Mouse (Mus musculus): ENCODE measurements around the gene Krt1.

Krt1 gene

DNA sequence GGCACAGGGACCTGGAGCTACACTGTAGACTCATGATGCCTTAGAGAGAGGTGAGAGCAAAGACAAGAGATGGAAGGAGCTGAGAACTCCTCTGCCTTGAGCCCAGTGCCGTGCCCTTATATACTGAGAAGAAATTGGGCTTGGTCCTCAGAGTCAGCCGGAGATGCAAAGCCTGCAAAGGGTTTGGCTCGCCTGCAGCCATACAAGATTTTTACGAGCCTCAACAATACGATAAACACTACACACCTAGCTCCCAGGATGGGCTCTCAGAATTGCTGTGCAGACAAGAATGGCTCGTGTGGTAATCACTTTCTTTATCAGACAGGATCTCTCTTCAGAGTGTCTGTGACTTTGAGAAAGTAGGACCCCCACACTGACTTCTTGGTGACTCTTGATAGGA, at the start of gene Krt1:
Gene Krt1, minus strand, starts transcription at position 101 of the 400 bp plus-strand sequence.
- WGBS: 89% methylated on average over 6 of the region's 6 CpGs

DNA sequence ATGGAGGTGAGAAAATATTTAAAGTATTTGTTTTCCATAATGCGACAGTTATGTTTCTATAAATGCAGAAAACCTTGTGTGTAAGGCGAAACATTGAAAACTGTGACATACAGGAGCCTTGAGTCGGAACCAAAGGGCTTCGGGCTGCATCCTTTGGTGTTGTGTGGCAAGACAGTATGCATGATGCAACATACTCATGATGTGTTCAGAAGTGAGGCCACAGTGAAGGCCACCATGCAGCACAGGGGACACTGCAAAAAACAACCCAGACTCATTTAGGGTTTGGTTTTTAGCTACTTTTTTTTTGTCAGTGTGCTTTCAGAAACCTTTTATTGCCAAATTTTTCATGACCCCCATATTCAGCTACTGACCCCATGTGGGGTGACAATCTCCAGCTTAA, 44.6 kb upstream of the Krt1 start:
- 92% methylated on average over 4 of the region's 4 CpGs for WGBS

DNA sequence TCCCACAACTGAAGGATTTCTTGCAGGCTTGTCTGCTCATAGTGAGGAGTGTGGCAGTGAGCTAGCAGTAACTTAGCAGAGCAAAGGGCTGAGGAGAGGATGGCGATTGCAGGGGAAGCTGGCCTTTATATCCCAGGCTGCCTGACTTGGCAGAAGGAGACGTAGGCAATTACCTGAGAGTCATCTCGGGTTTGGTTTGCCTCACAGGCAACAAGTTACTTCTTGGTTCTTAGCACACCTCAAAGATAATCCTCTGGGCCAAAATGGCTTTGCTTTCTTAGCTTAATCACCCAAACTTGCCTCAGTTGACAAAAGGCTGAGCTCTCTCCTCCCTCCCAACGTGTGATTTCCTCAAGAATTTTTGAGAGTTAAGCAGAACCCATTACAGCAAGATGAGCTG, 42.2 kb upstream of the Krt1 start, which contains the start of gene Krt76:
Gene Krt76, minus strand, starts transcription at position 101 of the 400 bp plus-strand sequence.
- WGBS: 76% methylated on average over 4 of the region's 4 CpGs

DNA sequence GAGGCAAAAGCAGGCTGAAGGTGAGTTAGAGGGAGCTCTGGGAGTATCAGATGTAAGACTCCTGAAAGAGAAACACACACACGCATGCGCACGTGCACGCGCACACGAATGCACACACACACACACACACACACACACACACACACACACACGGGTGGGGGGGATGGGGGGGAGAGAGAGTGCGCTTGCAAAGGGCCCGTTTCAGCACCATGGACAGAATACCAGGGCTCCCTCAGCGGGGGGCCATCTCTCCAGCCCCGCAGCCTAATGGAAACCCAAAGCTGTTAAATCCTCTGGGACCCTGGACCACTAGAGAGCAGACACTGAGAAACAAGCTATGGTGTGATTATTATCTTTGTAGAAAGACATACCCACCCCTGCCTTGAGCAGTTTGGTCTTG, 29.2 kb upstream of the Krt1 start:
- 39% methylated on average over 11 of the region's 11 CpGs for WGBS

DNA sequence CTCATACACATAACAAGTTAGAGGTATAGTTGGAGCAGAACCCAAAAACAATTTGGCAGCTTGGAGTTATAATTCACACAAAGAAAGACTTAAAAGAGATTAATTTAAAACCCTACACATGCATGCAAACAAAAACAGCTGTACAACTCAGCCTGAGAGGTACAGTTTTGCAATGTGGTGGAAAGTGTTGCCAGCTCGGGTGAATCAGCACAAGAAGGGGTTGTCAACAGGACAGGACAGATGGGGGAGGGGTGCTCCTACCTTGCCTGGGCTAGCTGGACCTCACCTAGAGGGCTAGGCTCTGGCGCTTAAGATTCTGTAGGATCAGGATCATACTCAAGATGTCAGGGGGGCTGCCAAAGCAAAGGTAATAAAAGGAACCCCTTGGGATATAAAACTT, 27.4 kb upstream of the Krt1 start:
- 74% methylated on average over 2 of the region's 2 CpGs for WGBS

DNA sequence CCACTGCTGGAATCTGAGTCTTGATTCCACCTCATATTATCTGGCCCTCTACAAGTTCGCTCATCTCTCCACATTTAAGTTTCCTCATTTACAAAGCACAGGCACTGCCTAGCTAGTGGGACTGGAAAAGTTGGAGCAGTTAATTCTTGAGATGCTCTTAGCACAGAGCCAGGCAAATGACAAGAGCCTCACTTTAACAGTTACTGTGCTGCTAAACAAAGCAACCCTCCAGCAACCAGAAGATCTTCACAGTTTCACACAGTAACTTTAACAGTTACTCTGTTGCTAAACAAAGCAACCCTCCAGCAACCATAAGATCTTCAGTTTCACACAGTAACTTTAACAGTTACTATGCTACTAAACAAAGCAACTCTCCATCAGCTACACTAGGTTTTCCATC, 23.8 kb upstream of the Krt1 start:
- WGBS: 59% methylated on average over 1 of the region's 1 CpGs

DNA sequence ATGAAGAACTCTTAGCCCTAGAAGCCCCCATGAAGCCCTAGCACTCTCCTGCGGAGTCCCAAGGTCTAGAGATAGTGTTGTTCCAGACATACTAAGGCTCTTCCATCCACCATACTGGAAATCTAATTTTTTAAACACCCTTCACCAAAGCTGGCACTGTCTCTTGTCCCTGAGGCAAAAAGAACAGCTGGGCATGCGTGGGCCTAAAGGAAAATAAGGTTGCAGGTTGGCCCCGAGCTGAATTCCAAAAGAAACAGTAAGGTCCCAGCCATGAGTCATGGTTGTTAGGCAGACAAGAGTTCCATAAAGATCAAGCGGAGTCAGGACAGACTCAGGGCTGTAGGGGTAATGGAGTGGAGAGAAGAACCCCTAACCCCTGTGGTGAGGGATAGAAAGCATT, 22.6 kb upstream of the Krt1 start:
- 67% methylated on average over 4 of the region's 4 CpGs for WGBS

DNA sequence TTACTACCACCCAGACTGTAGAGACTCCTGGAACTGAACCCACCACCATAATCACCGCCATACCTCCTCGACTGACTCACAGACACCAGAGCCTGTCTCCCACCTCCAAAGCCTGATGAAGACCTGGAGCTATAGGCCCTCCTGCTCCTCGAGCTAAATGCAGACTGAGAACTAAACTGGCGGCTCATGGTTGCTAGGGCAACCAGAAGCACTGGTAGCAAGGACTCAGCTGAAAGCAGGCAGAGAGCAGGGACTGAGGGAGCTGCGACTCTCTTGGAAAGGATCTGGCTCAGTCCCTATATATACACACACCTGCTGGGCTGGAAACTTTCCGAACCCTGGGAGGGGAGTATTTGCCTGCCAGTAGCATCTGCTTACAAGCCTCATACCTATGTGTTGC, 18.8 kb upstream of the Krt1 start, which contains the start of gene Krt77:
Gene Krt77, minus strand, starts transcription at position 275 of the 400 bp plus-strand sequence.
- 8% methylated on average over 6 of the region's 6 CpGs for WGBS

DNA sequence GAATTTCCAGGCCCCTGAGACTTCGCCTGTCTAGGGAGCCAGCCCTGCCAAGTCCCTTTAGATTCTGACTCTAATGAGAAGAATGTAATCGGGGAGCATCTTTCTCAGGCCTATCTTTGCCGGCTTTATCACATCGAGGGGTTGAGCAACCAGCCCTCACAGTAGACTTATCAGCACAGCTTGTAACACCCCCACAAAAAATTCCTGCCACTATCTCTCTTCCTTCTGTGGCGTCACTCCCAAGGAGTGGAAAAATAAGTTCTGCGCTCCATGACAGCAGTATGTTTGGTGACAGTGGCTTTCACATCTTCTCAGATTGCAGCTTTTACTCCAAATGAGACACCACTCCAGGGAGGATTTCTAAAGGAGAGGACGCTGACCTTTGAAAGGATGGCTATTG, 16.2 kb upstream of the Krt1 start:
- WGBS: 43% methylated on average over 7 of the region's 7 CpGs

DNA sequence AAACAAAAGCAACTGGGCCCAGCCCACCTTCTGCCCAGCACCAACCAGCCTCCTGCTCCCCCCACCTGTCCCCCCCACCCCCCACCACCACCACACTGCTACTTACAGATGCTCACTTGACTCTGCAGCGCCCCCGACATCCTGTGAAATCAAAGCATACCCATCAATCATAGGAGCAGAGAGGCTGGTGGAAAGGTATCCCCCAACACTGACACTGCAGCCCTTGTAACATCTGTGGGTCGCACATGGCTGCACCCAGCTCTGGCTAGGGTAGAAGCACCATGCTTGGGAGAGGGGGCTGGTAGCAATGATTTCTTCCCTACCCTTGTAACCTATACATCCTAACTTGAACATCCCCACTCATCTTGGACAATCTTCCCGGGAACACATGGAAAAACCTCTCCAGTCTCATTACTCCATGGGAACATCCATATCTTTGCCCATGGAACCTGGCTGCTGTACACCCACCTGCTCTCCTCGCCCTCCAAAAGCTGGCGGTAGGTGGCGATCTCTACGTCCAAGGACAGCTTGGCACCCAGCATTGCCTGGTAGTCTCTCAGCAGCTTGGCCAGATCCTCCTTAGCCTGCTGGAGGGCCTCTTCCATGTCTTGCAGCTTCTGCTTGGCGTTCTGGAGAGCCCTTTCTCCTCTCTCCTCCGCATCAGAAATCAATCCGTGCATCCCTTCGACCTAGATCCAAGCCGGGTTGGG, 10.0 kb upstream of the Krt1 start:
- WGBS: 63% methylated on average over 13 of the region's 13 CpGs

DNA sequence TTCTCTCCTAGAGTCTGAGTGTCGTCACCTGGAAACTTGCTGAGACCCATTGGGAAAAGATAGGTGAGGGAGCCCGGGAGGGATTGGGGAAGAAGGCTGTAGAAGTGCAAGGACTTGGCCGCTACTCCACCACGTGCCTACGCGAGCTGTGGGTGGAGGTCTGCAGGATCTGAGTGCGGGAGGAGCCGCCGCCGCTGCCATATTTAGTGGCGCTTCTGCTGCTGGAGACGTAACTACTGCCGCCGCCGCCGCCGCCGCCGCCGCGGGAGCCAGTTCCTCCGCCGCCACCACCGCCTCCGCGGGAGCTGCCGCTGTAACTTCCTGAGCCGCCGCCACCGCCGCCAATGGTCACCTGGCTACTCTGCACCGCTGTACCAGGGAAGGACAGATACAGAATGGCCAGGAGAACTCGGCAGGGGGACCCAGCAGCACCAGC, 9.2 kb upstream of the Krt1 start:
- WGBS: under 1% methylated on average over 33 of the region's 33 CpGs

DNA sequence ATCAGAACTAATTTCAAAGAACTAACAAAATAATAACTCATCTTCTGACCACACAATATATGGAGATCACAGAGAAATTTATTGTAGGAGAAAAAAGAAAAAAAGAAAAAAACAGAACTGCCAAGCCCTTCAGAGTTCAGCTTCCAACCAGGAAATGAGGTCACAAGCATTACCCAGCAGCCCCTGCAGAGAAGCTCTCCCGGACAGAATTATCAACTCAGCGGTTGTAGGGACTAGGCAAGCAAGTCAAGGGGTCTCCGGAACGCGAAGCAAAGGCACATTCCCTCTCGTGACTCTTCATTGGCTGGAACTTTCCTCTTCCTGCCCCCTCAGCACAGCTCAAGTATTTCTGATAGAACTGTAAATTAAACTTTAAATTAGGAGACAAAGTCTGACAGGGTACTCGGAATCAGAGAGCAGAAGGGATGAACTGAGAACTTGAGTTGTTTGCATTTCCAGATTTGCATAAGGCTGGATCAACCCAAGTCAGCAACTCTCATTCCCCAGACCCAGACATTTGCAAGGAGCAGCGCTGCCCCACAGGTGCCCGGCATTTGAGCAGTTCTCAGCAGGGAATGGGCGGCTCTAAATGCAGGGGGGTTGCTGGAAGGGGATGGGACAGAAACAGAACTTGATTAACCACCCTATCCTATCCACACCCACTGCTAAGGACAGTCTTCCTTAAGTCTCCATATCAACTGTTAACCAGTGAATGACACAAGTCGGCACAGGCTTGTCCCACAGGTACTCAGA, 8.3 kb upstream of the Krt1 start:
- WGBS: 43% methylated on average over 11 of the region's 11 CpGs

DNA sequence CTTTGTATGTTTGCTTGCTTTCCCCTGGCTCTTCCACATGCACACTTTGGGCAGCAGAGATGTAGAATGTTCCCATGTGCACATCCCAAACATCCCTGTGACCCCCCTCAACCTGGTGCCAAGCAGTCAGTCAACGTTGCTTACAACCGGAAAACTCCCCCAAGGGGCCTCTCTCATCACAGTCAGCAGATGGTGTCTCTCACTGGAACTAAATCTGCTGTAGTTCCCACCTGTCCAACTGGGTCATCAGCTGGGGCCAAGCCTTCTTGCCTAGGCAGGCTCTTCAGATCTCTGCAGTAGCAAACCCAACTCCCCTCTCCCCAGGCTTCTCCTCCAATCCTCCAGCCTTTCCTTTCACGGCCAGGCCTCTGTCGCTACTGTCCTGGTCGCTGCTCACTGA, 6.1 kb upstream of the Krt1 start:
- 68% methylated on average over 5 of the region's 5 CpGs for WGBS

DNA sequence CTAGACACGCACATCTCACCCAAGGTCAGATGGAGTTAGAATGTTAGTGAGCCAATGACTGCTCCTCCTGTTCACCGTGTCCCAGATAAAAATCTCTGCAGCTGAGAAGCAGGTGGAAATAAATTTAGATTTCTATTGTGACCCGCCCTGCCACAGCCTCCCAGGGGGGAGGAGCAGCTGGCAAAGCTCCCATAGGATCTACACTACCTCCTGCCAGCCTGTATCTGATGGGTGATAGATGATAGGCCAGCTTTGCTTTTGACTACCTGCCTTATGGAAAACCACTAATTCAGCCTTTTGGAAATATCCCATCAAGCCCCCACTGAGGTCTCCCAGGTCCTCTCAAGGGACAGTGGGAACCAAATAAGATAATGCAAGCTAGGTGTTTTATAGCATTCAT, 5.1 kb upstream of the Krt1 start:
- 65% methylated on average over 3 of the region's 3 CpGs for WGBS

DNA sequence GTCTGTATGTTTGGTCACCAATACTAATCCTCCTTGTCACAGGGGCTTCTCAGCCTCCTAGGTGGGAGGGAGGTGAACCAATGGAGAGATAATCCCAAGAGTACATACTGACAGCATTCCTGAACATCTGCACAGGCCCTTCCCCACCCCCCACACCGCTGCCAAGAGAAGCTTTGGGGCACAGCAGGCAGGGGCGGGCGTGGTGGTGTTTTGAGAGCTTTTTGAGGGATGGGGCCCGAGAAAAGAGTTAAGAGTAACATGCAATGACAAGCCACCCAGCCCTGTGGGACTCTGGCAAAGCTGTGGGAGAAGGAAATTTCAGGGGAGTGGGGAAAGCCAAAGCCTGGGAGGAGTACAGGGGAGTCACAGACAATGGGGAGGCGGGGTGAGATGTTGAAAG, 3.7 kb upstream of the Krt1 start:
- WGBS: 39% methylated on average over 5 of the region's 5 CpGs

DNA sequence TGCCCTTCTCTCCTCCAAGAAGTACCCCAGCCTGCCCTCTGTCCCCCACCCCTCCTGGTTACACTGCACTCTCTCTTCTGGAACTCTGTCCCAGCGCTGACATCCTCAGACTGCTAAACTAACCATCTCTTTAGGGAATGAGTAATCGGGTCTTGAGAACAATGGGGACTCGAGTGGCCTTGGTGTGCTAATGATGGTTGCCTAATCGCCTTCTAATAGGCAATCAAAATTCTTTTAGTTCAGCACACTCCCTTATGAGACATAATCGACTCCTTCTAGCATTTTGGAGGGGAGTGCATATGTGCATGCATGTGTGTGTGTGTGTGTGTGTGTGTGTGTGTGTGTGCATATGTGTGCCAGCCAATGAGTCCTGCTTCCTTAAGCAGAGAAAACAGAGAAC, 2.0 kb upstream of the Krt1 start:
- 43% methylated on average over 5 of the region's 5 CpGs for WGBS

DNA sequence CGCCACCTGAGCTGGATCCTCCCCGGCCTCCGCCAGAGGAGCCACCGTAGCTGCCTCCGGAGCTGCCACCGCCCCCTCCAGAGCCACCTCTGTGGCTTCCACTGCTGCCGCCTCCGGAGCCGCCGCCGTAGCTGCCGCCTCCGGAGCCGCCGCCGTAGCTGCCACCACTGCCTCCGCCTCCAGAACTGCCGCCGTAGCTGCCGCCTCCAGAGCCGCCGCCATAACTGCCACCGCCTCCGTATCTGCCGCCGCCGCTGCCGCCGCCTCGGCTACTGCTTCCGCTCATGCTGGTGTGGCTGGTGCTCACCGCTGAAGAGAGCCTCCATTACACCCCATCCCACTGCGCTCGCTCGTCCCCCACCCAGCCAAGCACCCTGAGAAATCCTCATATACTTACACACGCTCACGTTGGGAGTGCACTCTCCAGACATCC, 4.6 kb downstream of the Krt1 start:
- WGBS: under 1% methylated on average over 35 of the region's 37 CpGs

DNA sequence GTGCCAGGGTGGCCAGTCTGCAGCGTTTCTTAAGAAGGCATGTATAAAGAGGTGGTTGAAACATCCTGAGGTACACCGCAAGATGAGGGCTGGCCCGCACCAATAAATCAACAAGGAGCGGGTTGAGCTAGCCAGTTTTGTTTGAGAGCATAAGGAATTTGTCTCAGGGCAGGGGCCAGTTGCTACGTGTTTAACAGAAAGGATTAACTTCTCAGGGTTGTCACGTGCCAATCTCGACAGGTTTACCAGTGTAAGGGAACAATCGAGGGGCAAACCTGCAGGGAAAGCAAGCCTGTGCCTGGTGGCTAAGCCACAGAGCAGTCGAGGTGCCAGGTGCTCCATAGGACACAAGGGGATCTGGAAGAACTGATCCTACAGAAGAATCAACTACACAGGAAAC, 7.4 kb downstream of the Krt1 start:
- 83% methylated on average over 9 of the region's 9 CpGs for WGBS

DNA sequence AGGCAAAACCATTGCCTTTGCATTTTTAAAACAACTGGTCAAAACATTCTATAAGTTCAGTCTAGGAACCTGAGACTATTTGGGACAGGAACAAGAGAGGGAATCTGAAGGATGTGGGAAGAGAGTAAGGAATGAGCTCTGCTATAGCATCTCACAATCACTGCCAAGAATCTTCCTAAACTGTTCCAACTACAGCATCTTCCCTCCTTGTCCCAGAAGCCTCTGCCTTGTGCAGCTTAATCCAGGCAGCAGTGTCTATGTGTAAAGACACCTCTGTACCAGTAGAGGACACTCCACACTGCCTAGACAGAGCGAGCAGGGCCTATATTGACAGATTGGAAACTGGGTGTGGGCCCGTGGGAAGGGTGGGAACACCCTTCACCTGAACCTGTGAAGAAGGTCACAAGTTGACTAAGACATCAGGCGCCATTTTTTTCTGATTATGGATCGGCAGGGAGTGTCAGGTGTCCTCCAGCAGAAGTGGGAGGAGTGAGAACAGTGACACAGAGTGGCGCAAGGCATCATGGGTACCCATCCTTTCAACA, 15.7 kb downstream of the Krt1 start:
- 63% methylated on average over 5 of the region's 5 CpGs for WGBS

DNA sequence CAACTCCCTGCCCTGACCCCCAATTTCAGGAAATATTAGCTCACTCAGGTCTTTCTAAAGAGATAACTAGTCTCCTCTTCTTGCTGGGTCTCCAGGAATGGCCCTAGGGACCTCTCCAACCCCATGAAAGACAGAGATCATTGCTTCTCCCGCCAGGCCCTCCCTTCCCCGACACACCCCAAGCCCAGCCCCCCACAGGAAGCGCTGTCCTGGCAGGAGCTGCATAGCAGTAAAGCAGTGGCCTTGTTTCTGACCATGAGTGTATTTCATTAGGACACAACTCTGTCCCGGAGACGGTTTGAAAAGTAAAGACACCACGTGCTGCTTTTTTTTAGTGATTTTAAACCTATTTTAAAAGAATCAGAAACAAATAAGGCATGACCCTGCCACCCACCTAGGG, 17.5 kb downstream of the Krt1 start:
- 73% methylated on average over 6 of the region's 6 CpGs for WGBS

DNA sequence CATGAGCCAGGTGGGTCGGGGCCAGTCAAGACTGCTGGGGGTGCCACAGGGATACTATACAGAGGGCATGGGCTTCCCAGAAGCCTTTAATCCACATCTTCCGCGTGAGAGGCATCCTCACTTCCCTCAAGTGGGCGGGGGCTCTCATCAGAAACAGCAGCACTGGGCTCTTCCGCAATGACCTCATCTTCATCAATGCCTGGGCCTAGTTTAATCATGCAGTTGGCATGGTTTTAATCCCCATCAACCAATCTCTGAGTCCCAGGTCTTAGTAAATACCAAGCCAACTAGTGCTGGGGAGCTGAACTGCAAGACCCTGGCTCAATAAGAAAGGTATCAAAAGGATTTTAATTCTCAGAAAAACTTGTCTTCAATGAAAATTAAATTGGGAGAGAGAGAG, 21.2 kb downstream of the Krt1 start:
- 73% methylated on average over 5 of the region's 5 CpGs for WGBS

DNA sequence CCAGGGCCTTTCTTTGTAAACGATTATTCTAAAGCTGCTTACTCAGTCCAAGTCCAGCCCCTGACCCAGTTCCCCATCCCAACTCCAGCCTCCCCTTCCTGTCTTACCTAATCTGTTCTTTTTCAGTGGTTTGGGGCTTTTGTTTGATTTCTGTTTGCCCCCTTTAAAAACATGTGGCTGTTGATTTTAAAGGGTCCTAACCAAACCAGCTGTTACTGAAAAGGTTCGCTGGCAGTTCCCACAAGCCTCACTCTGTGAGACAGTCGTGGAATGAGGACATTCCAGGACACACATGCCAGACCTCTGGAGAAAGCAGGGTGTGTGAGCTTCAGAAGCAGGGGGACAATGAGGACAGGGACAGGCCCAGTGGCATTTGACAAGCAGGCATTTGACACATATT, 28.8 kb downstream of the Krt1 start:
- 48% methylated on average over 3 of the region's 3 CpGs for WGBS

DNA sequence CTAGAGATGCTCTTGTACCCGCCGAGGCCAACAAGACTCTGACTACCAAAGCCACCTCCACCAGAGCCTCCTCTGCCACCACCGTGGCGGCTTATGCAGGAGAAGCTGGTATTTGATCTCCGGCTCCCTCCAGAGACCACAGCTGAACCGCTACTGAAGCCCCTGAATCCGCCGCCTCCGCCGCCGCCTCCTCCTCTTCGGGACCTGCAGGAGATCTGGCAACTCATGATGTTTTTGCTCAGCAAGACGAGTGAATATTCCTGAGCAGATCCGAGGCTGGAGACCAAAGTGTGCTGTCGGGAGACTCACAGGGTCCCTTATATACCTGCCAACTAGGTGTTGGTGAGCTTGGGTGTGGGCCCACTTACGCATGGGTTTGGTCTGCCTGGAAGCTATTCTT, 32.7 kb downstream of the Krt1 start, which contains the start of gene Krt2:
Gene Krt2, minus strand, starts transcription at position 295 of the 400 bp plus-strand sequence.
- WGBS: 89% methylated on average over 16 of the region's 16 CpGs

Data from cerebral cortex, adult 2 months (tissue).